Mouse (Mus musculus): ENCODE data around the gene Smndc1.

The Smndc1 gene

DNA sequence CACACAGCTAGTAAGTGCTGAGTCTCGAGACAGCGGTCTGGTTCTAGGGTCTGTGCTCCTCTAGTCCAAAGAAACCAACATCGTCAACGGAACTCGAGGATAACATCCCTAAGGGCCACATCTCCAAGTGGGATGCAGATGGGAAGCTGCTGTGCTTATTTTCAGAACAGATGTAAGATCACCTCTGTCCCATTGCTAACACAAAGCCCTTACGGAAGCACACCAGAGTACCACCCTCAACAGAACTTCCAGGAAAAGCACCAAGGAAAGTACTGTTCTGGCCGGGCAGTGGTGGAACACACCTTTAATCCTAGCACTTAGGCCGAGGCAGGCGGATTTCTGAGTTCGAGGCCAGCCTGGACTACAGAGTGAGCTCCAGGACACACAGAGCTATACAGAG, 12.0 kb downstream of the Smndc1 start:
- DNase-seq: no peak

DNA sequence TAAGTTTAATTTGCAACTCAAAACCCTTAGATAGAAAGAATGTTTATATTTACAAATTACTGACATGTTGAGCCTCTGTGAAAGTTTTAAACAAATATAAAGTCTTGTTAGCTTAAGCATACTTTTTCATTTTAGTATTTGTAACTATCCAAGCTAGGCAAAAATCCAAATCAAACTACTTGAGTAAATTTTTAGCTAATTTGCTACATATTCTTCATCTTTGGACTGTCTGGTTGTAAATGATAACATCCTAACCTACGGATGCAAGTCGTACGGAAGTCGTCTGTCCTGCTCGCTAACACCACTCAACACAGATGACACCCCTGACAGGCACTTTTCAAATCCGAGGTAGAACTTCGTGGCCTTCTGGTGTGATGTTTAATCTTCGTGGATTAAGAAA, 12.7 kb downstream of the Smndc1 start:
- peak; percentile 55 for DNase-seq

DNA sequence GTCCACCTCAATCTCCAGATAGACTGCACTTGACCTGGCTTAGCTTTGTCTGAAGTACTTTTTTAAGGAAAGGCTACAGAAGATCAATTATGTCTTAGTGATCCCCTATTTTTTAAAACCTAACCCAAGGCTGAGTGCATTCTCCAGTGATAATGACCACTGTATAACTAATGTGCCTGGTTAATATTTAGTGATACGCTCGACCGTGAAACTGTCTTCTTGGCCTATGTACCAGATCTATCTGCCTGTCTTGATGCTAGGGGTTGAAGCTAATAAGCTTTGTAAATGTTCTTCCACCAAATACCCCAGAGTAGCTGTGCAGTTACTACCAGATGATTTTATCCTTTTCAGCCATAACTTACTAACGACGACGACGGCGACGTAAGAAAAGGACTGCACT, 14.6 kb downstream of the Smndc1 start:
- DNase-seq: peak; percentile 84

DNA sequence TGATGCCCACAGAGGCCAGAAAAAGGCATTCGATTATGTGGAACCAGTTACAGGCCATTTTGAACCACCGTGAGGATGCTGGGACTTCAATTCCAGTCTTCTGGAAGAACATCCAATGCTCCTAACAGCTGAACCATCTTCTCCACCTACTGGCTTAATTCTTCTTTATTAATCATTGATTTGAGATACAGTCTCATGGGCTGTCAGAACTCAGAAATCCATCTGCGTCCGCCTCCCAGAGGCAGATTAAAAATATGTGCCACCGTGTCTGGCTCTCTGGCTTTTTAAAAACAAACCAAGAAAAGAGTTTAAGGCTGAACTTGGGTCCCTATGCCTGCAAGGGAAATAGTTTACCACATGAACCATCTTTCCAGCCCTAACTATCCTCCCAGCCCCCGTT, 15.1 kb downstream of the Smndc1 start:
- peak; percentile 70 for DNase-seq

DNA sequence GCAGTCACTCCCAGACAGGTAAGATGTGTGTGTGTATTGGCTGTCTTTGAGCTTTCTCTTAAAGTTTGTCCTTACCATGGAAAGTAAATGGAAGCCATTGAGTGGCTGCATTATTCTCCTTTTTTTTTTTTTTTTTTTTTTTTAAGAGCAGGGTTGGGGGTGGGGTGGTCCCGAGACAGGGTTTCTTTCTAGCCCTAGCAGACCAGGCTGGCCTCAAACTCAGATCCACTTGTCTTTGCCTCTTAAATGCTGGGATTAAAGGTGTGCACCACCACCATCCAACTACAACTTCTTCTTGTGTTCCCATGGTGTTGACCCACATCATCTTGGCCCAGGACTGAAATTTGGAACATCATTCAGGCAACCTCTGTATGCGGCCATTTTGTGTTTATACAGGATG, 16.8 kb downstream of the Smndc1 start:
- DNase-seq: no peak

DNA sequence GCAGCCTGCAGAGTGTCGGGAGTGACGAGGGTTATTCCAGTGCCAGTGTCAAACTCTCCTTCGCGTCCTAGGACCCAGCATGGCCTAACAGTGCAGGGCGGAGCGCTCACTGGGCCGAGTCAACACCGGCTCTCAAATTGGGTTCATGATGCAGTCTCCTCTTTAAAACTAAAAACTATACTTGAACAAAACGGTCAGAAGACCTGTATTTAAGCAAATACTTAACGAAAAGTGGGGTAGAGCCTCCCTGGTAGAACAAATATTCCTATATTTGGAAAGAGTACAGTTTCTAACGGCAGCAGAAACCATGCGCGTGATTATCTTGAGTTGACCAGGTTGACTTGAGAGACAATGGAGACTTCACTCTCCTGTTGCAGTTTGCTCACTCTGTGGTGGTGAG, 18.7 kb downstream of the Smndc1 start, which contains the start of gene Gm10197:
Gene Gm10197, minus strand, starts transcription at position 101 of the 400 bp plus-strand sequence.
- DNase-seq: no peak

DNA sequence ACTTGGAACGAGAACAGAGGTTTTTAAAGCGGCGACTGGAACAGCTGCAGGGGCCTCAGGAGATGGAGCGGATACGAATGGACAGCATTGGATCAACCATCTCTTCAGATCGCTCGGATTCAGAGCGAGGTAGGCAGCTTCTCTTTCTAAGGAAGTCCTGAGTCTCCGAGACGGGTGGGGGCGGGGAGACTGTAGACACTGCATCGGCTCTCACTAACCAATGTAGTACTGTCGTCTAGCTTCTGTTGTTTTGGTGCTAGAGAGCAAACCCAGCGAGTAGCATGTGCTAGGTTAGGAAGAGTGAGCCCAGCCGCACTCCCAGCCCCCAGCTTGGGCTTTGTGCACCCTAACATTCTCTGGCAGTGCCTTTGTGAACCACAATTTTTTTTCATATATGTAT, 20.1 kb downstream of the Smndc1 start:
- DNase-seq: no peak

DNA sequence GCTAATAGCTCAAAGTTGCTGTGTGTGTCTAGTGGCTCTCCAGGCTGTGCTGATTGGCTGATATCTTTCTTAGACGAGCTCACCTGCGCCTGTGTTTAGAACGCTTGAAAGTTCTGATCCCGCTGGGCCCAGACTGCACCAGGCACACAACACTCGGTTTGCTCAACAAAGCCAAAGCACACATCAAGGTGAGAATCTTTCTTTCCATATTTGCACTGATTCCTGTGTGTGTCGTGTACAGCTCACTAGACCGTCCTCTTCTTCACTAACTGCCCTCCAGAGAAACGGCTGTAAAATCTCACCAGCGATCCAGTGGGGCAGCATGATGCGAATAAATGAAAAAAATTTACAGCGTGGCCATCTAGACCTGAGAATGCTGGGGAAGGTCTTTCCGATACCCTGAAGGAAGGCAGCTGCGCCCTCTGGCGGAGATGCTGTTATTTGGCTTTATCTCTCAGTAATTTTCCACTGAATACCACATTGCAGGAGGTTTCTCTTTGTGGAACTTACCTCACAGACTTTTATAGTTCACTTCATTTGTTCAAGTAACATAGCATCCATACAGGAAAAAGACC, 20.8 kb downstream of the Smndc1 start:
- peak; percentile 94 for DNase-seq

DNA sequence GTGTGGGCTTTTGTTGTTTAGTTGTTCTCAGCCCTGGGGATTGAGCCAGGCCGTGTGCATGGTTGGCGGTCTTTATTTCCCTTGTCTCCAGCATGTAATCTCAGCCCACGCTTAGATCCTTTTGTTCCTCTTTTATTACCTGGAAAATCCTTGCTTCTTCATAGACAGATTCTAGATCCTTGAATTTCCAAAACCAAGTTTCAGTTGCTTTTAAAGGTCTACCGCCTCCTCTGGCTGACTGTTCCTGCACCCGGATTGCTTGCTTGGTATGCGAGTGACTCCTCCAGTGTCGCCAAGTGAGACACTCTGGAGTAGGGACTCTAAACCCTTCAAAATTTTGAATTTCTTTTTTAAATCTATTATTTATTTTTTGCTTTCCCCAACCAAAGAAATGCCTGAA, 23.5 kb downstream of the Smndc1 start:
- no peak for DNase-seq

DNA sequence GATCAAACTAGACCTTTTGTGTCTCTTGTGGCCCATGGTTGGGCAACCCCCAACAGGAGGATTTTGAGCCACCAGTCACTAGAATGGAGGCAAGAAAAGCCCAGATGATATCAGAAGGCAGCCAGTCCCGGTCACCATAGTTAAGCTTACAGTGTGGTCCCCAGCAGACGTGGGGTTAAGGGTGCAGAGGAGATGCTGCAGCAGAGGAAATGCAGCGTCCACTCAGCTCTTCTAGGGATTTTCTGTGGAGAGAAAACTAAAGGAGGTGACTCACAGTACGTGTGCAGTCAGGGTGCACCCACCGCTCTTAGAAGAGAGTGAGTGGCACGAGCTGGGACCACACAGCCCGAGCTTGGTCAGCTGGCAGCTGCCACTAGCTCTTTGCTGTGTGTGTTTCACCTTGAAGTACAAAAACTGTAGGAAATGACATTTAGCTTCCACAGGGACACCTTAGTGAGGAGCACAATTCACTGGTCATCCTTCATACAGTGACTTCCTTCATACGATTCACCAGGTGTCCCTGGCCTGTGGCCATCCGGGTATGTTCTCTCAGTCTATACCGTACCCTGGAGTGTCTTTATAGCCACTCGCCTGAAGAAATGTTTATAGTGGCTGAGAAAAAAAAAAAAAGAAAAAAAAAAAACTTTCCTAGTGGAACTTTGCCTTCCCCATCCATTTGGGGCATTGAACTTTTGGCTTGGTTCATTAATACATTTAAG, 24.2 kb downstream of the Smndc1 start:
- no peak for DNase-seq

DNA sequence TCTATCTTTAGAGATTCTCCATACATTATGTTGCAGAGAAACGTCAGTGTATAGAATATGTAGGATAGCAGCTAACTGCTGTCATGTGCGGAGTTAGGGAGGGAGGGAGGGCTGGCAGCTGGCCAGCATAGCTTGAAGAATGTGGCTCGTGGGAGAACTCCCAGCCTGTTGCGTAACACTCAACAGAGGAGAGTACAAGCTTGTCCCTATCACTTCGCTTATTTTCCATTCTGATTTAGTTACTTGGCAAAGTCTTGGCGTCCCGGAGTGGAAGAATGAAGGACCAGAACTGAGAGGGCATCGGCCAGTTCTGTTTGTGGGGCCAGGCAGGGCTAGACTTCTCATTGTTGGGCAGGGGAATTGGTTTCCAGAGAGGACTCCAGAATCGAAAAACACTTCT, 25.4 kb downstream of the Smndc1 start:
- DNase-seq: peak; percentile 83

DNA sequence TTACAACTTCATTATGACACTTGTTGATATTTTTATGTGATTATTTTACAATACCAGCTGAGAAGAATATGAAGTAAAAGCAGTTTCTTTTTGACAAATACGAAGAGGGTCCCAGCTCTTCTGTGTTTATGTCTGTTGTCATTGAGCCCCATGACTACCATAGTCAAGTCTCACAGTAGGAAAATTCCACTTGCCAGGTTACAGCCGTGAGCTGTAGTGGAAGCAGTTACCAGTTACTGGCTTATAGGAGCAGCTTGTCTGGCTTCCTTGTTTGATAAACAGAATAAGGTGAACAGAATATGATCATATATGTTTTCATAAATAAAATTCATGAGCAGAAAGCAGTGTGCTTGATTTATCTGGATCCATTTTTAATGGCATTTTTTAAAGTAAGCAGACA, 25.8 kb downstream of the Smndc1 start:
- no peak for DNase-seq

DNA sequence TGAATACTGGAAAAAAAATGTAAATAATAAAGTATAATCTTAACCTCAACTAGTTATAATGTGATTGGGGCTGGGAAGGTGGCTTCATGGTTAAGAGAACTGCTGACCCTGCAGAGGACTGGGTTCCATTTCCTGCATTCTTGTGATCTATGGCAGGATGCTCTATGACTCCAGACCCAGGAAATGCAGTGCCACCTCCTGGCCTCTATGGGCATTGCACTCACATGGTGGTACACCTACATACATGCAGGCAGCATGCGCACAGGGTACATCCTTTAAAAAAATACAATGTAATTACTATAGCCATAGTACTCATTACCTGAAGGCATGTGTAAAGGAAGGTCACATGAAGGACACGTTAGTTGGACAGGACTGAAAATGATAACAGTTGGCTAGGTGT, 27.4 kb downstream of the Smndc1 start:
- peak; percentile 55 for DNase-seq

DNA sequence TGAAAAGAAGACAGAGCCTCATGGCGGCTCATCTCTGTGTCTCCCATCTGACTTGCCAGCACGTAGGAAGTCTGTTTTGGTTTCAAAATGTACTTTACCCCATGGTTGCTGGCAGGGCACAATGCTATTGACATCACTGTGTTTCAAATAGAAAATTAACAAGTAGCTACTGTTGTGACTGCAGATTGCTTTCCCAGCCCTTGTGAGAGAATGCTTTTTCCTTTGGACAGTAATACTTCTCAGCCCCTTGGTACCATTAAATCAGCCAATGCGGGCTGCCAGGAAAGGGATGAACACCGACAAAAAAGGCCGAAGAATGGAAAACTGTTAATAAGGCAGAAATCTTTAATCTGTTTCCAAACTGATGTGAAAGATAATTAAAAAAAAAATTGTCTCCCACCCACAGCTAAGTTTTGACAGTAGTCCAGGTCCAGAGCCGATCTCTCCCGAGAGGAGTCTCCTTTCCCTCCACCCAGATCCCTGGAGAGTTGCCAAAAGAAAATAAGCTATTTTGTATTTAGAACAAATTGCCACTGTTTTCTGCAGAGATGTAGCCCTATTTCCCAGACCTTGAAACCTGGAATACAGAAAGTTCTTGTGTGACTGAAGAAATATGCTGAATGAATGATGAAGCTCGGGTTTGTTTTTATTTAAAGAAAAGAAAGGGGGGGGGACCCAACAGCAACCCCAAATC, 30.0 kb downstream of the Smndc1 start:
- DNase-seq: peak; percentile 85

DNA sequence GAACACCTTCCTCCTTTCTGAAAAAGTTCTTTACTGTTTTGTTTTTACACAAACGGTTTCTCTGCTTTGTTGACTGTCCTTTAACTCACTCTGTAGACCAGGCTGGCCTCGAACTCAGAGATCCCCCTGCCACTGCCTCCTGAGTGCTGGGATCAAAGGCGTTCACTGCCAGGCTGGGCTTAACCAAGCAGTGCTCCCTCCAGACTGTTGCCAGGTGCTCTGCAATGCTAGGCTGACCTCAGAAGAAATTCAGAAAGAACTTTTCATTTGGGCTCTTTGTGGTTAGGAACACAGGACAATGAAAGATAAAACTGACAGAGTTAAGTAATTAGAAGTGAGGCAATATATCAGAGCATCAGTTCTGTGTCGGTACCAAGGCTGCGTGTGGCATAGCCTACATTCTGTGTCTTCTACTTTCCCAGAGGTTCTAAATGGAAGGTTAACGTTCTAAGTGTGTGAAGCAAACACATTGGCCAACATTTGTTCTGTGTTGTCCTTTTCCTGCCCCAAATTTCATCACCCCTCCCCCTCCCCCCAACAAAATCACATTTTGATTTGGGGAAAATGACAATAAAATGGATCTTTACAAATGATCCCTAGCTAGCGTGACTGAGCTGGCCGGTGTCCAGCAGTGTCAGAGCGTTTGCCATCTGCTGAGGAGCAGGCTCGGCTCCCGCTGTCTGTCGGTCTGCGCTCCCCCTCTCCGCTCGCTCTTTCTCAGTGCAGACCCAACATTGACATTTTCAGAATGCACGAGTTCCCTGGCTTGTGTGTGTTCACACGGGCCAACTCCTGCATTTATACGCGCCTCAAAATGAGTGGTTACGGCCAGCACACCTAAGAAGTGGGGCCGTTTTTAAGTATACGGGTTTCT, 31.0 kb downstream of the Smndc1 start:
- peak; percentile 57 for DNase-seq

DNA sequence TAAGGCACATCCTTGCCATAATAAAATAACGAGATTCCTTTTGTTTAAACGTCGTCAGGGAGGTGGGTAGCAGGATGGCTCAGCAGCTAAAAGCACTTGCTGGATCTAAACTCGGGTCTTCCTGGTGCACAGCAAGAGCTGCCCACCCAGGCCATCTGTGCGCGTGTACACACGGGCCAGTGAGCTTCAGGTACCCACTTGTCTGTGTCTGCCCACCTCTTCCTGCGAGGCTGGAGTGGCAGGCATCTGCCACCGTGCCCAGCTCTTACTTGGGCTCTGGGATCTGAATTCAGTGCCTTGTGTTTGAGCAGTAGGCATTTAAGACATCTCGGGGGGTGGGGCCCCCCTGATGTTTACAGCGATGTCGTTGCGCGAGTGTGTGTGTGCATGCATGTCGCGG, 35.3 kb downstream of the Smndc1 start:
- DNase-seq: no peak

DNA sequence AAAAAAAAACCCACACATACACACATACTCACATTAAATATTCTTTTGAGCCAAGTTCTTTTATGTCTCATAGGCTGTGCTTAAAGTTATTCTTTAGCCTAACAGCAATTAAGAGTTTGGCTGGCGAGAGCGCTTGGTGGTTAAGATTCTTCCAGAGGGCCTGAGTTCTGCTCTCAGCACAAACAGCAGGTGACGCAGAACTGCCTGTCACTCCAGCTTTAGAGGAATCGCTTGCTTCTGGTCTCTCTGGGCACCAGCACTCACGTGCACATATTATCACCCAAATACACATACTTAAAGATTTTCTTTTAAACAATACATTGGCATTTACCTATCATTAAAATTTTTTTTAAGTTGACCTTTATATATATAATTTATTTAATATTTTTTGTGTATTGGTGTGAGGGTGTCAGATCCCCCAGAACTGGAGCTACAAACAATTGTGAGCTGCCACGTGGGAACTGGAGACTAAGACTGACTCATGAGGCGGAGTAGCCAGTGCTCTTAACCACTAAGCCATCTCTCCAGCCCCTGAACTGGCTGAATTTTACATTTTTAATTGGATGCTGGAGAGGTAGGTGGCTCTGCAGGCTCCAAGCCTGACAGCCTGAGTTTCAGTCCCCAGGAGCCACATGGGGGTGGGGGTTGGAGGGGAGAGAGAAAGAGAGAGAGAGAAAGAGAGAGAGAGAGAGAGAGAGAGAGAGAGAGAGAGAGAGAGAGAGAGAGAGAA, 35.9 kb downstream of the Smndc1 start:
- no peak for DNase-seq

DNA sequence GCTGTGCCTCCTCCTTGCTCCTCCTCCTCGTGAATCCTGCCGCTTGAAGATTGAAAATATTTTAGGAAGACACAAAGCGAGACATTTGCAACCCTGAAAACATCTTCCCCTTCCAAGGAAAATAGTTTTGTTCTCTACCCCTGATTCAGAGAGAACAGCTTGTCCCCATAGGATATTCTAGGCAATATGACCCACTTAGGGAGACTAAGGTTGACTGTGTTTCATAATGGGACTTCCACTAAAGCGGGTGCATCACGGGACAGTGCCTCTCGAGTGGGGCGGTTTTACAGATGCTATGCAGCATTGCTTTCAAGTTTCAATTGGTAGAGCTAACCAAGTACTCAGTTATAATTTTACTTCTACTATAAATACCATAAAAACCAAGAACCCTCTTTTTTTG, 36.5 kb downstream of the Smndc1 start:
- no peak for DNase-seq

DNA sequence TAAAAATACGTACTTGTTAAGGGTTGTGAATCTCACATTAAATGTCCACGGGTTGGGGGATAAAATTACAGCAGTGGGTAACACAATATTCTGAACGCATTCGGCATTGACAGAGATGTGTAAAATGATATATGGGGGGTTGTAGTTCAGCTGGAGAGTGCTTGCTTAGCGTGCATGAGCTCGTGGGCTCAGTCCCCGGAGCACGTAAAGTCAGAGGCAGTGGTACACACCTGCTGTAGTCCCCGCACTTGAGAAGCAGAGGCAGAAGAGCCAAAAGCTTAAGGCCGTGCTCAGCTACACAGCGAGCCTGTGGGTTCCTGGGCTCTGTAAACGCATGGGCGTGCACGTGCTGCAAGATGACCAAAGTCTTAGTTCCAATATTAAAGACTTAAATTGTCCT, 44.6 kb downstream of the Smndc1 start:
- DNase-seq: no peak

DNA sequence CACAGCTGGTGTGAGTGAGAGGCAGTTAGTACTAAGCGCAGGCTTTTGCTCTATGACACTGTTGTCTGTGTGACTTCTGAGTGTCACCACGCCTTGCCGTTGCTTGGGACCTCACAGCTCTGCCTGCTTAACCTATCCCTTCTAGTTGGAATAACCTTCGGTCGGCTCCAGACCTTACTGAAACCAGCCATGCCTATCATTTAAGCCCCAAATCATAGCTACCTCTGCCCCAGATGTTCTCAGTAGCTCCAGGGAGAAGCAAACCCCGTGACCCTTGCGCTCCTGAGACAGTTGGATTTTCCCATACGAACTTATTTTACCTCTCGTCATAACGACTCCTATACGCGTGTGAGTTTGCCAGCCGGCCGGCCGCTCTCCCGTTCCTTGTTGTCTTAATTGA, 46.3 kb downstream of the Smndc1 start:
- peak; percentile 72 for DNase-seq

DNA sequence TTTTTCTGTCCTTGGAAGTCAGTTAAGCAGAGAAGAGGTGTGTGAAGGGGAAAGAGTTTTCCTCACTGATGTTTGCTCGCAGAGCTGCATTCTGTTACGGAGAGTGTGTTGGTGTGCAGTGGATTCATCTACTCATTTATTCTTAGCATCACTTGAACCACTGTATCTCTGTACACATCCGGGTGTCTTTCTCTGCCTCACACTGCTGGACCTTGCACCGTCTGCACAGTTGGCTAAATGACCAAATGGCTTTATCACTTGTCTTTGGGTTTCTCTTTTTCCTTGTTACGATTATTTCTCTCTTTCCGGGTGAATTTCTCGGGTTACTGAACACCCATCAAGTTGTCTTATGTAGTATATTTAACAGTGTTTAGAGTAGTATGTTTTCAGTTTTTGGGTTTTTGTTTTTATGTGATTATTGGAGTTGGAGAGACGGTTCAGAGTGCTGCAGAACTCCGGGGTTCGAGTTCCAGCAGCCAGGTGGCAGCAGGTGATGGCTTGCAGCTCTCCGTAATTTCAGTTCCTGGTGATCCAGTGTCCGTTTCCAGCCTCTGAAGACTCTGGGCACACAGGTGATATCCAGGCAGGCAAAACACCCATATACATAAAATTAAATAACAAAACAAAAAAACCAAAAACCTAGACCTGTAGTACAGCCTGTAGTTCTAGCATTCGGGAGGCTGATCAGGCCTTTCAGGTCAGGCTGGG, 47.0 kb downstream of the Smndc1 start:
- no peak for DNase-seq

DNA sequence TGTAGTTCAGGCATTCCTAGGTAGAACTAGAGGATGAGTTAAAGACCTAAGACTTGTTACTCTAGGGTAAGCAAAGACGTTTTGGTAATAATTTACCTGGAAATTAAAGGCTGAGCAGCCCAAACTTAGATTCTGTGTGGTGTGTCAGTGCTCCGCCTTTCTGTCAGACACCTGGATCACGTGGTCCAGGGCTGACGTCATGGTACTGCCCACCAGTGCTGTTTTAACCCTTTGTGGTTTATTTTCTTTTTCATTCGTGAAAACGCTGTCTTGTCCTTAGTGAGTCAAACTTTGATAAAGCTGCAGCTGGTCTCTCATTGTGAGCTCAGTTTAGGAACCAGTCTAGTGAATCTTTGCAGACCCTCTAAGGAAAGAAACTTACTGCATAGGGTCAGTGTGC, 50.0 kb downstream of the Smndc1 start:
- DNase-seq: peak; percentile 85
